8 mouse cellular contexts compared by ENCODE assay signal in the genomic region with DNA sequence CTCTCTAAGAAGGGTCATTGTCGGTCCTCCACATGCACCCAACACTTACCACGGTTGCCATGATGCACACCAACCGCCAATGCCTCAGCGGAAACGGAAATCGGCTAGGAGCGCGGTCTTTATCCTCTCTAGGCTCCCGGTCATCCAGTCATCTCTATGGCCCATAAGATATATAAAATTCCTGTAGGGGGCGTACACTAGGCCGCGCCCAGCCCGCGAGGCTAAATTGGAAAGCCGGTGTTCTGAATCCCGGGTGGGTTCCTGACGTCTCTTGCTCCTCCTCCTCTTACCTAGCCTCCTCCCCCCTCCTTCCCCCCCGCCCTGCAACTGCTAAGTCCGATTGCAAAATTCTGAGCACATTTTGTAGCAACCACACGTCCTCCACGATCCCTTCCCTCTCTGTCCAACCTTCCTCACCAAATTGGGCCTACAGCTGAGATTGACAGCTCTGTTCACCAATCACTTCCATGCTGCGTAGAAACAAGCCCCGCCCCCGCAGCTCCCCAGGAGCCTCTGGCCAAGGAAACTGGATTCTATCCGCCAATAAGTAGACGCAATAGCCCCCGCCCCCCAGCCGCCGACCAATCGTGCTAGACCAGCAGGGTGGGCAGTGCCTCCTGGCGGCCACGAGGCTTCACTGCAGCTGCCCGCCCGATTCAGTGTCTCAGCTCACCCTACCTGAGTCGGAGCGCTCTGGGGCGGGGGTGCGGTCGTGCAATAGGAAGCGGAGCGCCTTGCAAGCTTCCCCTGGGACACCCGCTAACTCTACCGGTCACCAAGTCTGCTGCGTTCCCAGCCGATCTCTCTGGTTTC. TPM values are rescaled to one million over a fixed set of nuclear protein-coding genes. Genes with fewer than 3 reads are reported as not detected.
DNase-seq lines count a peak whose midpoint lies in the region; ATAC-seq lines count a peak whose summit lies in the region.

A gene (plus strand): TSS at position 642 of the 813 bp plus-strand sequence.

- H3K27ac ChIP-seq in lung, embryonic 16.5 days (ENCODE audit: low read length), result peak within 1 kb of the TSS; percentile 92

- H3K27me3 ChIP-seq in lung, embryonic 16.5 days (ENCODE audit: control insufficient read depth, insufficient read depth, low read depth, low read length), result no peaks in the 10 kb centered on the region

- H3K4me1 ChIP-seq in lung, embryonic 16.5 days (replicated peaks; ENCODE audit: control insufficient read depth, insufficient read depth, low read length), result peaks cover 33% of the 10 kb centered on the region

- WGBS in lung, embryonic 16.5 days, result under 1% methylated on average over 45 of the region's 45 CpGs

- no peaks in the 10 kb centered on the region for H3K9me3 ChIP-seq in lung, embryonic 16.5 days (ENCODE audit: control insufficient read depth, low read length)

- peak; percentile 99 for DNase-seq in MEL-GATA-1-ER (ENCODE audit: extremely low read depth, low read depth)
- DNase-seq in cerebellum, adult 8-10 months, result peak; percentile 100
- peak; percentile 100 for DNase-seq in forelimb bud, embryonic 11.5 days (ENCODE audit: low read depth, low spot score)
- DNase-seq in layer of hippocampus, adult 9-10 months (ENCODE audit: low spot score), result peak; percentile 100
- DNase-seq in ovary, postnatal 10 days (ENCODE audit: low spot score), result peak; percentile 98
- DNase-seq in thymus, postnatal 10 days (ENCODE audit: low spot score in 2 of 2), result peak; percentile 100

- peak within 1 kb of the TSS; percentile 87 for H3K4me2 ChIP-seq in lung, embryonic 16.5 days (ENCODE audit: low read depth, low read length)

- peak within 1 kb of the TSS; percentile 89 for H3K9ac ChIP-seq in lung, embryonic 16.5 days (ENCODE audit: low read length)

- peak within 1 kb of the TSS; percentile 88 for H3K4me3 ChIP-seq in lung, embryonic 16.5 days (ENCODE audit: low read length)

- H3K36me3 ChIP-seq in lung, embryonic 16.5 days (ENCODE audit: control insufficient read depth, insufficient read depth, low read length), result peaks cover 5% of the 10 kb centered on the region; the same call in 1 of the 2 replicates

- peak; percentile 92 for ATAC-seq in hematopoietic stem cell, adult 5-6 weeks (replicated peaks in 1 of 2; ENCODE audit: insufficient read depth in 1 of 2, low FRiP score in 2 of 2, low TSS enrichment in 1 of 2, low read depth in 1 of 2, poor library complexity in 2 of 2, severe bottlenecking in 2 of 2)
- peak; percentile 98 for ATAC-seq in lung, embryonic 16.5 days (ENCODE audit: low read depth)

RNA-seq across cellular contexts. Expression of the gene that starts here (rescaled TPM):
- 8.5 and 11.3 TPM in 2 replicates for total RNA-seq in hematopoietic stem cell, adult 5-6 weeks (2017)
- polyA plus RNA-seq in lung, embryonic 16.5 days (2015; fragmentation: Nextera tagmentation; extraction: Ambion mirVana), result 53.8 and 54.1 TPM in 2 replicates

Comparison
In these comparisons a context has a peak if more than half of its experiments do, and no peak if none do; other contexts are left out.
1. Peak in every context shown above with its lines: DNase-seq, ATAC-seq, H3K4me3 ChIP-seq and H3K27ac ChIP-seq.